Mouse (Mus musculus): ENCODE measurements at regions not wholly inside any gene's neighbourhood (a gene's known extent, or its start where the extent isn't known, plus 50 kb on each side); places are given as distances from the start of the nearest gene placed in this dataset.

GRCm38 (mm10) chr7:69573730-69574129 is 792.8 kb downstream of the Nr2f2 start:
- TF ChIP-seq CTCF (IDR thresholded peaks at IDR 0.05; ENCODE audit: low read depth) (0 out of 2 replicates have a peak, but pooled peaks have one; percentile 5), EP300 (IDR thresholded peaks at IDR 0.05; ENCODE audit: low read depth) (no peak)
